Mouse (Mus musculus): ENCODE data around the gene Uqcc2.

DNA sequence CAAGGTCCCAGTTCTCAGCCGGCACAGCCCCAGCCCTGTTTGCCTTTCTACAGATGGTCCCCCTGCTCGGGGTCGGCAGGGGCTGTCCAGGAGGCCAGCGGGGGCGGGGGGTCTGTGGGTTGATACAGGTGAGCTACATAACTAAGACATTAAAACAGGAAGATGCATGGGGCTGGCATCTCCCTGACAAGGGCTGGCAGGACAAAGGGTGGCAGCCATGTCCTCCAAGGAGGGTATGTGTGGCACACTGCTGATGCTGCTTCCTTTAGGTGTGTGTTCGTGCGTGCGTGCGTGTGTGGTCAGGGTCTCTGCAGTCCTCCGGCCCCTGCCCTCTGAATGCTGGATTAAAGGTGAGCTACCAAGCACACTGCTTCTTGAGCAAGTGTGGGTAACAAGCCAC lies 6.7 kb downstream of the Uqcc2 start:
- no peak for TF ChIP-seq CTCF (conservative IDR thresholded peaks at IDR 0.05; ENCODE audit: insufficient read depth, insufficient read length, low read depth, low read length)
- no peak for TF ChIP-seq POLR2A (IDR thresholded peaks at IDR 0.05; ENCODE audit: low read depth, low read length)
